Mouse (Mus musculus) lung, postnatal 4 days (tissue): ENCODE results near the gene Bola3.

Source experiments
- DNase-seq, 2 experiments: peaks; one replicate each; pipeline ENCODE4 v3.0.0; 2021

The Bola3 gene

DNA sequence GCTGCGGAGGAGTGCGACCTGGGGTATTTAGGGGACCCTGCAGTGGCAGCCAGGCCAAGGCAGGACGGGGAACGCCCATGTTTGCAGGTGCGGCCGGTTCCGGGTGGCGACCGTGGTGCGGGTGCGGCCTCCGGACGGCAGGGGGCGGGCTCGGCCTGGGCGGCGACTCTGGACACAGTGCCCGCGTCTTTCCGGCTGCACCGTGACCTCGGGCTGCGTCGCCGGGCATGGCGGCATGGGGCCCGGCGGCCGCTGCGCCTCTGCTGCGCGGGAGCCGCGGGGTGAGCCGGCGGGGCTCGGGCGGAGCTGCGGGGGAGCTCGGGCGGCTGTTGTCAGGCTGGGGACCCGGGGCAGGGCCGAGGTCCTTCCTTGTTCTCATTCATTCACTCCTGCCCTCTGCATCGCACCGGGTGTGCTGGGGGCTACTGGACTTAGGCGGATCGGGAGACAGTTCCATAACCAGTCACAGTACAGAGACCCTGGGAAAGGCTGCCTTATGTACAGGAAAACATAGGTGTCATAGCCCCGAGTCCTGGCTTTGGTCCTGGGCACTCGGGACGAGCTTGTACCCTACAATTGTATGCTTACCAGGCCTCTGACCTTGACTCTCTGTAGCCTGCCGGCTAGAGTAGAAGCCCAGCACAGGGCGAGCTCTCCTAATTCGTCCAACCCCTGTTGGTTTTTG, 469 bp downstream of the Bola3 start:
- DNase-seq, result peak; percentile 91 to 95

- no peak for DNase-seq
Measured at GRCm38 (mm10) chr6:83350172-83350571, 1.2 kb downstream of the Bola3 start.

DNA sequence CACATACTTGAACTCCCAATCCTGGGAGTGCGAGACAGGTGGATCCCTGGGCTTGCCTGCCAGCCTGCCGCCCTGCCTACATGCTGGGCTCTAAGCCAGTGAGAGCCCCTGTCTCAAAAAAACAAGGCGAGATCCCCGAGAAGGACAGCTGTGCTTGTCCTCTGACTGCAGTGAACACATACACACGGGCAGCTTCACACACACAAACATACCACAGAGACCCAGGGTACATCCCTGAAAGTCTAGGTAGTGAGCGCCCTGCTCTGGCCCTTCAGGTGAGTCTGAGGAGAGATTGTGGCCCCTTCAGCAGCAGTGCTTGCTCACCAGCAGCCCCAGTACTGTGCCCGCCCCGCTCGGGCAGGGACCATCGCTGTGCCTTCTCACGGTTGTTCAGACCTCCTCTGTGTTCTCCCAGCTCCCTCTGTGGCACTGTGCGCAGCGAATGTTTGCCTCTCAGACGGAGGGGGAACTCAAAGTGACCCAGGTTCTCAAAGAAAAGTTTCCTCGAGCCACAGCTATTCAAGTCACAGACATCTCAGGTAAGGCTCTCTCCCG, 2.0 kb downstream of the Bola3 start:
- no peak for DNase-seq

- no peak for DNase-seq
Measured at GRCm38 (mm10) chr6:83351490-83352160, 2.7 kb downstream of the Bola3 start.

DNA sequence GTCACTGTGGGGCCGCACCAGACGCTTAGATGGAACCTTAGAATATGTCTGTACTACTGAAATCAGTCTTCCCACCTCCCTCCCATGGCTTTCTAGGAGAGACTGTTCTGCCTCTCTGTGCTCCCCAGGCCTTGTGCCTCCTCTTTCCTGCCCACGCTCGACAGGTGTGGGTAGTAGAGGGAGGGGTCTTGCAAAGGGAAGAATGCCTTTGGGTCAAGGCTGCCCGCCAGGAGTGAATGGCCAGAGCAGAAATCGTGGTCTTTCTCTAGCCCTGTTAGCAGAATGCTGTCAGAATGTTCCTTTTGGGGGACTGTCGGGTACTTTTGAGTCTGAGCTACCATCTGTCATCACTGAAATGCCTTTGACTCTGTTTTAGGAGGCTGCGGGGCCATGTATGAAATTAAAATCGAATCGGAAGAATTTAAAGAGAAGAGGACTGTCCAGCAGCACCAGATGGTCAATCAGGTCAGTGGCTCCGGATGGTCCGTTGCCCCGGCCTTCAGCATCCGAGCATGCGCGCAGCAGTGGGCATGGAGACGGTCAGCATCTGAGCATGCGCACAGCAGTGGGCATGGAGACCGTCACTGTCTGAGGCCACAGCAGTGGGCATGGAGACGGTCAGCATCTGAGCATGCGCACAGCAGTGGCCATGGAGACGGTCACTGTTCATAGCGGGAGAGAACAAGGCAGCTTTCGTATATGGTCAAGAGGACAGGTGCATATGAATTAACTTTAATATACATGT, 3.9 kb downstream of the Bola3 start:
- no peak for DNase-seq

- no peak for DNase-seq
Measured at GRCm38 (mm10) chr6:83354856-83355781, 6.2 kb downstream of the Bola3 start.

DNA sequence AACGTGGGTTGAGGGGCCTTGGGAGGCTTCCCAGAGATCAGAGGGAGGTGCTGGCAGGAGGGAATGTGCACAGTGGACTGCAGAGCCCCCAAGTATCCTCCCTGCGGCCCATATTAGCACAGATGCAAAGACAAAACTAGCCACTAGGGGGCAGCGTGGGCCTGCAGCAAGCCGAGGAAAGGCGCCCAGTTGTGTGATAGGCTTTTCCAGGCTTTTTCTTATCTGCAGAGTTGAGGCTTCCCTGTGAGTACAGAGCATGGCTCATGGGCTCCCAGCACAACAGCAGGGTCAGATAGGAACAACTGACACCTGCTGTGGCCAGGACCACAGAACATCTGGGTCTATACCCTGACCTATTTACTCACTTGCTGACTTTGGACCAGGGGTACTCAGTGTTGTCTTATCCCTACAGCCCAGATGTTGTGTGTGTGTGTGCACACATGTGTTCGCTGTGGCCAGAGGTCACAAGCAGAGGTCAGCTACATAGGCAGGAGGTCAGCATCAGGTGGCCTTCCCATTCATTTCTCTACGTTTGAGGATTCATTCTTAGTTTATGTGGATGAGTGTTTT, 7.7 kb downstream of the Bola3 start:
- DNase-seq, result peak; percentile 74 to 88

DNA sequence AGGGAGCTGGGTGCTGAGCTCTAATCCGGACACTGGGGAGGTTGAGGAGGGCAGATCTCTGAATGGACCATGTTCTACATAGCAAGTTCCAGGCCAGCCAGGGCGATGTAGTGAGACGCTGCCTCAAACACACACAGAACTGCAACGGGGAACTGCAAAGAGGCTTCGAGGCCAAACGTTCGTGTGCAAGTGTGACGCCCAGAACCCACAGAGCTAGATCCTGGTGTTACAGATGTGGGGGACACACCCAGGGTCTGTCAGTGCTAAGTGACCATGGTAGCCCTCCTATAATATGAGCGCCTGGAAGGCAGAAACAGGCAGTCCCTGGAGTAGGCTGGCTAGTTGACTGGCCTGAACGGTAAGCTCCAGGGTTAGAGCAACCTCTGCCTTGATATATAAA, 8.5 kb downstream of the Bola3 start:
- peak in 1 of 2 experiments; percentile 4 for DNase-seq

GRCm38 (mm10) chr6:83361523-83362248, 12.7 kb downstream of the Bola3 start:
- no peak for DNase-seq

GRCm38 (mm10) chr6:83363075-83363474, 14.1 kb downstream of the Bola3 start:
- no peak for DNase-seq

DNA sequence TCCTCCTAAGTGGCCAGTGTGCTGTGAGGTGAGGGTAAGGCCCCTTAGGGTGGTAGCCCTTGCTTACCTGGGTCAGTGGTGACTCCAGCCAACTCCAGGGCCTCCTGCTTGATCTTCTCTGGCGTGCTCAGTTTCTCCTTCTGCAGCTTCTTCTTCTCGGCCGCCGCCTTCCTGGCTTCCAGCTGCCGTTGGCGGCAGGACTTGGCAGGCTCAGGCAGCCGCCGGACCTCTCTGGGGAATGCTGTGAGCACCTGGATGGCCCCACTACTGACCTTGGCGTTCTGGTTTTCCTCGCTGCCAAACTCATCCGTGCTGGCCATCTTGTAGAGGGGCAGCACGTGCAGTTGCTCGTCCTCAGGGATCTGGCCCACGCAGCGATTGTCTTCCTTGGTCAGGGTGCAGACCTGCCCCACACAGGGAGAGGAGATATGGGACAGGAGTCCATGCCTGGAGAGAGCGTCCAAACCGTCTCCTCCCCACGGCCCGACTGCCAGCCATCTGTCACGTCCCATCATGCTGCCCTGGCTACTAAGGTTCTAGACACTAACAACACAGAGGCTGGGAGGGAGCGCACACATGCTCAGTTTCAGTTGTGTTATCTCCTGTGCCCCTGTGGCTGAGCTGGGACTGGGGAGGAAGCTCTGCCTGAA, 21.5 kb downstream of the Bola3 start:
- DNase-seq, result no peak

DNA sequence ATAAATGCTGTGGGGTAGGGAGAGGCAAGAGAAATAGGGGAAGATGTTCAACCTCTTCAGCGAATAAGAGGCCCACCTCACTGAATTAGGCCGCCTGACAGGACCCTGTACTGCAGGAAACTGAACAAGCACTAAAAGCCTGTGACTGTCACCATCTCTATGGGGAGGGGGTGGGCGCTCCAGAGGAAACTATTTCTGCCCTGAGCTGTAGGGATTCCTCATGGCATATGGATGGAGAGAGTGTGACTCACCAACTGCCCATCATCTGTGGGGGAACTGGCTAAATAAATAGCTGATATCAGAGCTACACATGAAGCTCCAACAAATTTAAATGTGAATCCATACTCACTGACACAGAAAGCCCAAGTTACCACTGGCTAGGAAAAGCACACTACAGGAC, 22.4 kb downstream of the Bola3 start:
- no peak for DNase-seq

- no peak for DNase-seq
Measured at GRCm38 (mm10) chr6:83373704-83374300, 24.9 kb downstream of the Bola3 start.

GRCm38 (mm10) chr6:83381510-83382491, 32.9 kb downstream of the Bola3 start:
- peak in 1 of 2 experiments; percentile 23 for DNase-seq

- DNase-seq, result no peak
Measured at GRCm38 (mm10) chr6:83385569-83386090, 36.7 kb downstream of the Bola3 start.

- DNase-seq, result peak; percentile 39 to 60
Measured at GRCm38 (mm10) chr6:83392166-83392780, 43.3 kb downstream of the Bola3 start.

DNA sequence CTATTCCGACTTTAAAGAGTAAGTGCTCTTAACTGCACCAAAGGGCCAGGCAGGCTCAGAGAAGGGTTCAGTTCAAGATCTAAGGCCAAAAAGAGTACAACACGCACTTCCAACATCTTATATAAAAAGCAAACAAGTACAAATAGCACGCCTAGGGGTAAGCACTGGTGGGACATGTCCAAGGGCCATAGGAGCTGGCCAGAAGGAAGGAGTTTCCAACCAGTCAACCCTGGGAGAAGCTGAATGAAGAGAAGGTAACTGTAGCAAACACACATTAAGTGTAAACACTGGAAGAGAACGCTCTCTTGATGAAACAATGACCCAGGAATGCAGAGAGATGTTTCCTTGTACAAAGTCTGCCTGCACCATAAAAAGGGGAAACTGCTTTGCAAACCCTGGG, 45.2 kb downstream of the Bola3 start:
- no peak for DNase-seq

GRCm38 (mm10) chr6:83395544-83396229, 46.7 kb downstream of the Bola3 start:
- no peak for DNase-seq
